Comparison of ENCODE assay signal across 8 mouse cellular contexts in the genomic region with DNA sequence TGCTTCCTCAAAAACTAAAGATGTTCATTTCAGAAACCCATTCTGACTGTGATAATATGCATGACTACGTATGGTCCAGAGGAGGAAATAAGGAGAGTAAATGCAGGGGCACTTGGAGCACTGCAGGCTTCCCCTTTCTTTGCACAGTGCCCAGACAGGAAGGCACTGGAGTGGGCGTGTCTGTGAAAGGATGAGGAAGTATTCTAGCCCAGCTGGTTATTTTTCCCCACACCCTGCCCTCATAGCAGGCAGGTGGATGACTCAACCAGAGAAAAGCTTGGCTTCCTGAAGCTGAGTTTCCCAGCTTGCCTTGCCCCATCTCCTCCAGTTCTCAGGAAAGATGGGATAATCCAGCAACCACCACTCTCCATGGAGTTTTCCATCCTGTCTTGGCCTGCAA. TPM values are rescaled to one million over a fixed set of nuclear protein-coding genes. Genes with fewer than 3 reads are reported as not detected.
DNase-seq lines count a peak whose midpoint lies in the region; ATAC-seq and TF ChIP-seq lines count a peak whose summit lies in the region.

No protein-coding gene starts in this region.

- H3K9me3 ChIP-seq in heart, embryonic 12.5 days (replicated peaks): no peaks in the 10 kb centered on the region
- no peaks in the 10 kb centered on the region for H3K9me3 ChIP-seq in stomach, embryonic 16.5 days (replicated peaks; ENCODE audit: control insufficient read depth, low read length)
- no peaks in the 10 kb centered on the region for H3K9me3 ChIP-seq in midbrain, postnatal 0 days (ENCODE audit: low read length)

- peak; percentile 39; the same call in 1 of the 2 replicates for ATAC-seq in heart, embryonic 12.5 days (ENCODE audit: insufficient number of reproducible peaks, low FRiP score)
- ATAC-seq in stomach, embryonic 16.5 days (ENCODE audit: insufficient read depth, low FRiP score): peak; percentile 92
- ATAC-seq in midbrain, postnatal 0 days (ENCODE audit: low FRiP score): no peak

- H3K36me3 ChIP-seq in heart, embryonic 12.5 days: peaks cover 40% of the 10 kb centered on the region
- H3K36me3 ChIP-seq in stomach, embryonic 16.5 days (ENCODE audit: control insufficient read depth, insufficient read depth, low read length): no peaks in the 10 kb centered on the region
- peaks cover 25% of the 10 kb centered on the region; the same call in 1 of the 2 replicates for H3K36me3 ChIP-seq in midbrain, postnatal 0 days (ENCODE audit: insufficient read depth, low read length)

- peaks cover 29% of the 10 kb centered on the region for H3K4me1 ChIP-seq in heart, embryonic 12.5 days (replicated peaks)
- H3K4me1 ChIP-seq in lung, adult 2 months (ENCODE audit: control insufficient read depth, insufficient read depth, low read length): peaks cover 6% of the 10 kb centered on the region
- H3K4me1 ChIP-seq in stomach, embryonic 16.5 days (ENCODE audit: control insufficient read depth, insufficient read depth, low read length): peaks cover 15% of the 10 kb centered on the region; the same call in 1 of the 2 replicates
- H3K4me1 ChIP-seq in midbrain, postnatal 0 days (ENCODE audit: insufficient read depth, low read length): no peaks in the 10 kb centered on the region

- peak; percentile 20 for DNase-seq in gastrocnemius, postnatal 25 days
- DNase-seq in gastrocnemius, postnatal 14 days: no peak
- peak; percentile 50 to 55 for DNase-seq in B cell, adult 2 months
- DNase-seq in lung, adult 2 months: peak; percentile 24
- DNase-seq in midbrain, postnatal 0 days (ENCODE audit: low spot score): no peak
- DNase-seq in neural tube, embryonic 10.5 days (ENCODE audit: extremely low spot score, low spot score): no peak

- H3K4me3 ChIP-seq in heart, embryonic 12.5 days: no peak overlapping the region
- H3K4me3 ChIP-seq in lung, adult 2 months (replicated peaks; ENCODE audit: extremely low read depth, low read depth, low read length): no peak overlapping the region
- H3K4me3 ChIP-seq in stomach, embryonic 16.5 days (replicated peaks; ENCODE audit: low read length): no peak overlapping the region
- H3K4me3 ChIP-seq in midbrain, postnatal 0 days (ENCODE audit: low read depth, low read length): no peak overlapping the region

- no peak overlapping the region for H3K4me2 ChIP-seq in heart, embryonic 12.5 days
- no peak overlapping the region for H3K4me2 ChIP-seq in stomach, embryonic 16.5 days (ENCODE audit: low read depth, low read length)
- H3K4me2 ChIP-seq in midbrain, postnatal 0 days (ENCODE audit: low read depth, low read length, poor library complexity, severe bottlenecking): no peak overlapping the region

- intact Hi-C loops in gastrocnemius, postnatal 14 days (cut with DNase I; ENCODE audit: low total_unique reads): no loop called here

- WGBS in heart, embryonic 12.5 days: 70% methylated on average over 2 of the region's 2 CpGs
- 40% methylated on average over 2 of the region's 2 CpGs for WGBS in lung, adult 2 months
- 58% methylated on average over 2 of the region's 2 CpGs for WGBS in stomach, embryonic 16.5 days
- 77% methylated on average over 2 of the region's 2 CpGs for WGBS in midbrain, postnatal 0 days

- no peaks in the 10 kb centered on the region for H3K27me3 ChIP-seq in heart, embryonic 12.5 days (replicated peaks)
- H3K27me3 ChIP-seq in stomach, embryonic 16.5 days (ENCODE audit: control insufficient read depth, insufficient read depth, low read length): no peaks in the 10 kb centered on the region
- no peaks in the 10 kb centered on the region for H3K27me3 ChIP-seq in midbrain, postnatal 0 days (ENCODE audit: insufficient read depth, low read length)

- TF ChIP-seq POLR2A in lung, adult 2 months (IDR thresholded peaks at IDR 0.05; ENCODE audit: borderline replicate concordance, extremely low read depth, low read depth, low read length): no peak

- no peak overlapping the region for H3K9ac ChIP-seq in heart, embryonic 12.5 days
- no peak overlapping the region for H3K9ac ChIP-seq in stomach, embryonic 16.5 days (ENCODE audit: low read length)
- H3K9ac ChIP-seq in midbrain, postnatal 0 days (replicated peaks; ENCODE audit: low read length, poor library complexity, severe bottlenecking): no peak overlapping the region

- no peak overlapping the region for H3K27ac ChIP-seq in heart, embryonic 12.5 days (ENCODE audit: poor library complexity, severe bottlenecking)
- H3K27ac ChIP-seq in stomach, embryonic 16.5 days (ENCODE audit: low read length): peak overlapping the region; percentile 20
- H3K27ac ChIP-seq in midbrain, postnatal 0 days (ENCODE audit: low read depth, low read length): no peak overlapping the region

- TF ChIP-seq CTCF in lung, adult 2 months (IDR thresholded peaks at IDR 0.05; ENCODE audit: insufficient read depth, low read length): no peak
- no peak for TF ChIP-seq CTCF in midbrain, postnatal 0 days (IDR thresholded peaks at IDR 0.05)

RNA-seq across cellular contexts. Expression of a gene that starts 34.6 kb away (rescaled TPM):
- total RNA-seq in gastrocnemius, postnatal 25 days (2021): 100 to 1,000 TPM in 1 of 2 experiments, 10 to 100 TPM in 1; 91.4 to 118 TPM
- 100 to 1,000 TPM; 116 to 134 TPM for total RNA-seq in gastrocnemius, postnatal 14 days (2021)
- polyA plus RNA-seq in heart, embryonic 12.5 days (2016; fragmentation: Nextera tagmentation; extraction: Ambion mirVana): 325 and 346 TPM in 2 replicates
- 74.4 and 109 TPM in 2 replicates for polyA plus RNA-seq in lung, adult 2 months (2012; rRNA removed)
- polyA plus RNA-seq in stomach, embryonic 16.5 days (2015; fragmentation: Nextera tagmentation; extraction: Ambion mirVana): 535 and 653 TPM in 2 replicates
- total RNA-seq in midbrain, postnatal 0 days (2014; rRNA removed): 206 and 254 TPM in 2 replicates
- 459 and 473 TPM in 2 replicates for polyA plus RNA-seq in midbrain, postnatal 0 days (2015; fragmentation: Nextera tagmentation; extraction: Ambion mirVana)

Comparison
In these comparisons a context has a peak if more than half of its experiments do, and no peak if none do; other contexts are left out.
1. DNase-seq: peak in gastrocnemius, postnatal 25 days (single experiment), B cell, adult 2 months (2 of 2) and lung, adult 2 months (single experiment); none in gastrocnemius, postnatal 14 days (single experiment), midbrain, postnatal 0 days (single experiment) and neural tube, embryonic 10.5 days (single experiment).